Mouse (Mus musculus): Measurements from ENCODE around the gene Gak.

- TF ChIP-seq HCFC1 (IDR thresholded peaks at IDR 0.05; ENCODE audit: low read depth, low read length) (no peak), POLR2A (IDR thresholded peaks at IDR 0.05; ENCODE audit: low read depth, low read length) (no peak), NELFE (IDR thresholded peaks at IDR 0.05; ENCODE audit: low read depth, low read length) (no peak), CHD1 (IDR thresholded peaks at IDR 0.05; ENCODE audit: low read depth, low read length) (no peak), TCF12 (IDR thresholded peaks at IDR 0.05; ENCODE audit: low read depth, low read length) (no peak), IRF4 (IDR thresholded peaks at IDR 0.05; ENCODE audit: low read depth, low read length) (no peak)
Measured at GRCm38 (mm10) chr5:108665066-108665465, 35.5 kb upstream of the Gak start.

Data from CH12.LX (cell line).